Mouse (Mus musculus) A20 (cell line): ENCODE results near the gene Dnajc25.

ENCODE experiments used
- DNase-seq: peaks from one replicate; pipeline ENCODE4 v3.0.0-alpha.2; 2011; ENCODE audit warnings: low read depth, low spot score

The Dnajc25 gene

GRCm38 (mm10) chr4:59003806-59004200 is 8.9 kb downstream of the Dnajc25 start:
- DNase-seq, result no peak

- no peak for DNase-seq
Observed at GRCm38 (mm10) chr4:59006211-59006610, 11.3 kb downstream of the Dnajc25 start.

DNA sequence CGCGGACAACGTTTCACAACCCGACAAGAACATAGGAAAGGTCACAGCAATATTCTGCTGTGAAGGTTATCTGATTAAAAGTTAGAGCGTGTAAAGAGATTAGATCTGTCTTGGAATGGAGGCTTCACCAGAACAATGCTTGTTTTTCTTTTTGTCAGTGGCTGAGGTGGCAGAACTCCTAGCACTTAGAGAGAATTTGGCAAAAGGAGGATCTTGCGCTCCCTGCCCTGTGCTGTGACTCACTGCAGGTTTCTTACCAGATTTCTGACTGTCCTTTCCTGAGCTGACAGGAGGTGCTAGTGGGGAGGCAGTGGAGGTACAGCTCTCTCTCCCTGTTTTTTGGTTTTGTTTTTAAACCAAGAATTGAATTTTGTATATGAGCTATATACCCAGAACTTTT is 12.2 kb downstream of the Dnajc25 start:
- DNase-seq, result no peak

DNA sequence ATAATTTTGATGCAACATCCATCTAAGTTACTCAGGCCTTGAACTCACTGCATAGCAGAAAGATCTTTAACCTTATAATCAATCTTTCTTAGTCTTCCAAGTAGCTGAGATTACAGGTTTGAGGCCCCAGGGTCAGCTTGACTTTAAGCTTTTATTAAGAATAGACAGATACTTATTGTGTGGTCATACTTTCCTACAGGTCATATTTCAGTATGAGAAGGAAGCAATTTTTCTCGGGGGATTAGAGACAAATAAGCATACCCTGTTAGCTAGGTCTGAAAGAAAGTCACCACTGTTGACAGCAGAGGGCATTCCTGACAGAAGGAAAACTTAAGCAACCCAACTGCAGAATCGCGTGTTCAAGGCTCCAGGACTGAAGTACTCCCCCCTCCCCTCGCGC is 13.1 kb downstream of the Dnajc25 start:
- no peak for DNase-seq

DNA sequence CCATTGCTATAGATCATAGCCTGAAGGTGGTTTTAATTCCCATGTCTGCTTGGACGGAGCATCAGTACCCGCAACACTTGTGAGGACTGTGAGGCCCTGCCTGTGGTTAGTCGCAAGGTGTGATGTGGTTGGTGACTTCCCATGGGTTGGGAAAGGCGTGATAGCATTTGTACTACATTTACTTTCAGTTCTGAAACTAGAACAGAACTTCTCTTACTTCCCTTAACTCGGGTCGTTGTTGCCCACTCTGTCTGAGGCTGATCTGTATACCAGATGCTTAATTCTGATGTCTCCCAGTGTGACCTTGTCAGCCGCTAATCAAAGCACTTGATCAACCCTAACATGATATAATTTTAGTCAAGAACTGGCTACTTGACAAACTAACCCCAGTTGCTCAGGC is 14.3 kb downstream of the Dnajc25 start:
- peak; percentile 68 for DNase-seq

DNA sequence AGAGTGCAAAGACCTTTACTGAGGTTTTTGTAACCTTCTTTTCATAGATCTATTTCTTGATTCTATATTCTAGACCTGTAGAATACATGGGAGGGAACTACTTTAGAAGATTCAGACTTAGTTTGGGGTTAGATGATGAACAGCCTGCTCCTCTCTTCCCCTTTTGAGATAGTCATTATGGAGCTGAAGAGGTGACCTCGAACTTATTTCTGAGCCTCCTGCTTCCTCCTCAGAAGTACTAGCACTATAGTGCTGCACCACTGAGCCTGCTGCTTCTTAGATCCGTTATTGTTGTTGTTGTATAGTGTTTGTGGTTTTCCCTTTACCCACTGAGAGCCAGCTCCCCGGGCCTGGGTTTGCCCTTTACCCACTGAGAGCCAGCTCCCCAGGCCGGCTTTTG is 14.8 kb downstream of the Dnajc25 start:
- DNase-seq, result peak; percentile 50

GRCm38 (mm10) chr4:59011446-59011845 is 16.6 kb downstream of the Dnajc25 start:
- no peak for DNase-seq

DNA sequence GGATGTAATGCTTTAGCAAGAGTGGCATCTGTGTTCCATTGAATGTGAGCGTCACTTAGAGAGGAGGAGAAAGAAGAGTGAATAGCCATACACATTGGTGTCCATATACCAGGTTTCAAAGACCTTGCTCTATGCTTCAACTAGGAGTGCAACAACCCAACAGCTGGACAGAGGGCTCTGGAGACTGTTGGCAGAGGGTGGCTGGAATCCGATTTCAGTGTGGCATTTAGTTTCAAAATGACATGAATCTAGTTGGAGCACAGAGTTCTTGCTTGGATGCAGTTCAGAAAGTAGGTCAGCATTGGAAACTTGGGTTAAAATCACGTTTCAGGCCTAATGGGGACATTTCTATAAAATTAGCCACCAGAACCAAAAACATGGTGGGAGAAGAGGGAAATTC is 20.3 kb downstream of the Dnajc25 start:
- DNase-seq, result no peak

- DNase-seq, result no peak
Observed at GRCm38 (mm10) chr4:59016922-59017321, 22.1 kb downstream of the Dnajc25 start.

DNA sequence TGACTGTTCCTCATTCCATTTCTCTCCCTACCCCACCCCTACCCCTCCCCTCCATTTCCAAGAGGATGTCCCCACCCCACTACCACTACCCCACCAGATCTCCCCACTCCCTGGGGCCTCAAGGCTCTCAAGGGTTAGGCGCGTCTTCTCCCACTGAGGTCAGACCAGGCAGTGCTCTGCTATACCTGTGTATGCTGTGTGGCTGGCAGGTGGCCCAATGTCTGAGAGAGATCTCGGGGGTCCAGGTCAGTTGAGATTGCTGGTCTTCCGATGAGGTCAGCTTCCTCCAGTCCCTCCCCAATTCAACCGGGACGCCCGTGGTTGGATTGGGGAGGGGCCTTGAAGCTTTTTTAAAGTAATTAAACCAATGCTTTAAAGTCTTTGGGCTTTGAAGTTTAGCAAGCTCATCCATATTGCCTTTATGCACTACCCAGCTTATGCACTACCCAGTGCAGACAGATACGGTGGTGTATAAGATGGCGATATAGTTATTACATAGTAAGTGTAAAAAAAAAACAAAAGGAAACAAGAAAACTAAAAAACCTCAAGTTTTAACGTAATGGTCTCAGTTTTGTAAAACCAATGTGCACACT is 39.6 kb downstream of the Dnajc25 start:
- DNase-seq, result no peak

DNA sequence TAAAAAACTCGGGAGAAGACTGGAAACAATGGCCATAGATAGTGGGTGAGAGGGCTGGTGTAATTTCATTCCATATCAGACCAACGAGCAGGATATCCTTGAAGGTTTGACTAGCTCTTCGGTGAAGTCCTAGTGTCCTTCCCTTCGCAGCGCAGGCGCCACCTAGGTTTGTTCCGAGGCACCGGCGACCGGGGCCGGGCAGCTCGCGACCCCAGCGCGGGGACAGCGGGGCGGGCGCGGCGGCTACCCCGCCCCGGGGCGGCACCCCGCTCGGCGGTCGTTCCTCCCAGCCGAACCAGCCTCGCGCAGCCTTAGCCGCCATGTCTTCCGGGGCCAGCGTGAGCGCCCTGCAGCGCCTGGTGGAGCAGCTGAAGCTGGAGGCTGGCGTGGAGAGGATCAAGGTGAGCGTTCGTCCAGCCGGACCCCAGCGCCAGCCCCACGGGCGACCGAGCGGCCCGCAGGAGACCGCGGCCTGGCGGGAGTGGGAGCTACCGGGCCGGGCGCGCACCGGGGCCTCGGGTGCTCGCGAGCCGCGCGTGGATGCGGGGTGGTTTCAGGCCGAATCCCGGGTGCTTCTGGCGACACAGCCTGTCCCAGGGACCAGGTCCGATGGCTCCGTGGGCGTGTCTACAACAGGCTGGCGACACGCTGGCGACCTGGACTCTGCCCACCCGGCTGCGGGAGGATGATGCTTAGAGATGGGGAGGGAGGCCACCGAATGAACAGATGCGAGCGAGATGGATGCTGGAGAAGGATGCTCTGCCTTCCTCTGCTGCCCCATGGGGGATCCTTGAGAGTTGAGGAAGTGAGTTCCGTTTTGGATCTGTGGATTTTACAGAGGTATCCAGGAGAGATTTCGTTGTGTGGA is 40.3 kb downstream of the Dnajc25 start, which contains the start of gene Gng10:
Gene Gng10 (plus strand): TSS at position 171 of the 868 bp plus-strand sequence.
- peak; percentile 80 for DNase-seq

DNA sequence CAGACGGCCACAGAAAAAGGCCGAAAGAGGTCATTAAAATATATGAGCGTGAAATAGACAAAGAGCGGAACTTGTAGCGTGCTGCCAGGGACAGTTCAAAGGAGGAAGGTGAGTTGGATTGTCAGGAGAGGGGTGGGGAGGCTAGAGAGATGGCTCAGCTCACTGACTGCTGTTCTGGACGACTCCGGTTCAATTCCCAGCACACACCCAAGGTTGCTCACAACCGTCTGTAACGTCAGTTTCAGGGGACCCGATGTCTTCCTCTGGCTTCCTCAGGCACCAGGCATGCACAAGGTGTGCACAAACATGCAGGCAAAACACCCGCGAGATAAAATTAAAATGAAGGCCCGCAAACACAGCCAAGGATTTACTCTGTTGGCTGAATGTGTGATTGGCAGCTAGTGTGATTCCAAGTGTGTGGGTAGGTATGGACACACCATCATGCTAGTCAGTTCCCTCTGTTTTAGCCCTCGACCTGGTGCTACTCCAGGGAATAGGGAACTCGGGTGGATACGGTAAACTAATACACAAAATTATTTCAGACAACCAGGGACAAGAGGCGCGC is 41.0 kb downstream of the Dnajc25 start:
- DNase-seq, result peak; percentile 69

DNA sequence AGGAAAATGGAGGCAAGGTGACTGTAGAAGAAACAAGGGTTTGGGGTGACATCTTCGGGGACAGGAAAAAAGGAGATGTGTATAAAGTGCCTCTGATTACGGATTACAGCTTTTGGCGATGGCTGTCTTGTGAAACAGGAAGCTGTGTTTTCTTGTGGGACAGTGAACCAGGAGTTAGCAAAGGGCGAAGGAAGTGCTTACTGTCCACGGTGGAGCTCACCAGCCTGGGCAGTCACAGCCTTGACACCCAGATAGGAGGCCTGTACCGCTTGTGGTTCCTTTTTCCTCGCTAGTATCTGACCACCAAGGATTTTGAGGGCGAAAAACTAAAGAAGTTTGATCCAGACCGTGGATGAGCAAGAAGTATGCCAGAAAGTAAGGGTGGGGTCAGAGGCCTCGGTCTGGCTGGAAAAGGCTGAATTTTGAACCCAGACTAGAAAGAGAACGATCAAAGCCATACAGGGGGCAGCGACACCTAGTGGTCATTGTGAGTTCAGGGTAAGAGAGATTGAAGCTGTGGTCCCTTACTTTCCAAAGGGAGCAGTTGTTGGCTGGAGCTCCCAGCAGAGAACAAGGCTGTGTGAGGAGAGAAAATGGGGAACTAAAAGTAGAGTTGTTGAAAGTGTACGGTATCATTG is 41.7 kb downstream of the Dnajc25 start:
- peak; percentile 87 for DNase-seq

DNA sequence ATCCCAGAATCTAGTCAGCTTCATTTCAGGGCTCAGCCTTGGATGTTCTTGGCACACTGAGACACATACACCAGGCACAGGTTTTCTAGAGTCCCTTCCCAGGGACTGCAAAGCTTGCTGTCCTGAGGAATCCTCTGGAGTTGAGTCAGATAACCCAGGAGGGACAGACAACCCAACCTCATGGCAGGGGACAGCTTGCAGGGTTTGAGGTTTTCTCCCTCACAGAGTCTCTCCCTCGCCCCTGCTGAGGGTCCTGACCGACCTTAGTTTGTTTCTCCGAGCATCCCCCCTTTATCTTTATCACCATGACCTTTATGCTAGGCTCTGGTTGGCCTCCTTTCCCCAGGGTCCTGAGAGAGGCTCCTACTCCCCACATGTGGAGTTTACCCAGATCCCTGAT is 42.7 kb downstream of the Dnajc25 start:
- no peak for DNase-seq

GRCm38 (mm10) chr4:59040397-59041287 is 45.8 kb downstream of the Dnajc25 start:
- DNase-seq, result peak; percentile 83

- DNase-seq, result peak; percentile 77
Observed at GRCm38 (mm10) chr4:59043074-59043473, 48.2 kb downstream of the Dnajc25 start.

DNA sequence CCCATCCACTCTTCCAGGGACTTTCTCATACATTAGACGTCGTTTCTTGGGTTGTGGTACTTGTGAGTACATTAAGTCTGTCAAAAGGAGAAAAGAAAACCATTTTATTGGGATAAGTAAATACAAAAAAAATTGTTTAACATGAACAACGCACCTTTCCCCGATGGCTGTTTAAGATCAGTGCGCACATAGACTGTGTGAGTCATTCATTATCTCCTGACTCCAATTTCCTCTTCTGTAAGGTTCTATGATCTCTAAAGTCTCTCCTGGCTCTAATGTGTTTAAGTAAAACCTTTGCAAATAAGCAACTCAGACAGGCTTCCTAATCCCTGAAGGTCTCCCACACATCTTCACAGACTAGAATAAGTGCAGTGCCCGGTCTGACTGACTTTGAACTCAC is 49.0 kb downstream of the Dnajc25 start:
- no peak for DNase-seq

GRCm38 (mm10) chr4:59047222-59047621 is 52.4 kb downstream of the Dnajc25 start:
- DNase-seq, result no peak

DNA sequence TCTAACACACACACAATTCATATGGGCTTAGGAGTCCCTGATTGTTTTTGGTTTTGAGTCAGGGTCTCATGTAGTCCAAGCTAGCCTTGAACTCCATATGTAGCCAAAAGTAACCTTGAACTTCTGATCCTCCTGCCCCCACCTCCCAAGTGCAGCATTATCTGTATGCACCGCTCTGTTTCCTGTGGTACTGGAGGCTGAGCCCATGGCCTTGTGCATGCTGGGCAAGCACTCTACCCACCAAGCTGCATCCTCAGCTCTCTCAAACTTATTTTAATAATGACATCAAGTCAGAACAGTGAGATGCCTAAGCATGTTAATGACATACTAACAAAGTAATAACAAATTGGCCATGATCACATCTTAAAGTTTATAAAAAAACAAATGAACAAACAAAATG is 56.2 kb downstream of the Dnajc25 start:
- no peak for DNase-seq

DNA sequence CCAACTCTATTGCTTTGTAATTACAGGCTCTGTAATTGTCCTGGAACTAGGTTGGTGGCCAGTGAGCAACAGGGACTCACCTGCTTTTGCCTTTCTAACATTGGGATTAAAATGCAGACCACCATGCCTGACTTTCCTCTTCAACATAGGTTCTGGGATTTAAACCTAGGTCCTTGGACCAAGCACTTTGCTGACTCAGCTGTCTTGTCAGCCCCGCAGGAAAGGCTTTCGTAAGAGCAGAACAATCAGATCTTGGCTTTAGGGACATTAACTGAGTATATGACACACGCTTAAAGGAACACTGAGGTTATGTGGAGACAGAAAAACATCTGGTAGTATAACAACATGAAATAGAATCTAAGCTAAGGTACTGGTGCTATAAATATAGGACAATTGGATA is 63.1 kb downstream of the Dnajc25 start:
- no peak for DNase-seq

DNA sequence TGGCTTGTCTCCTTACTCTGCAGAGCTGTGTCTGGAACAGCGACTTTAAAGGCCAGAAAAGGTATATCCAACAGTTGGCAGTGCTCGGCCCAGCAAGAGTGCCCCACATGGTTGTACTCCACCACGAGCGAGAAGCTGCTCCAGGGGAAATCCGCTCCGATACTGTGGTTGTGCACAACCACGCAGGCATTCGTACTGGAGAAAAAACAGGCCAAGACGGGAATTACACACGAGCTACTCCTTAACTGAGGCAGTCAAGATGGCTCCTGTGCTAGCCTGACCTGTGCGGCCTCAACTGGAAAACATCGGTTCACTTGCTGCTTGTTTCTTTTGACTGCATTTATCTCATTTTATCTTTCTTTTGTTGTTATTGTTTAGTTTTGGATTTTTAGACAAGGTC is 67.7 kb downstream of the Dnajc25 start:
- DNase-seq, result no peak
